Mouse (Mus musculus): ENCODE results near the gene Bcat2.

GRCm38 (mm10) chr7:45555787-45556186 lies 14.2 kb upstream of the Bcat2 start:
- TF ChIP-seq POLR2A (IDR thresholded peaks at IDR 0.05; ENCODE audit: control insufficient read depth, extremely low read depth, insufficient read depth, low read length, poor library complexity) (no peak), CTCF (IDR thresholded peaks at IDR 0.05; ENCODE audit: borderline replicate concordance, control insufficient read depth, extremely low read depth, insufficient read depth, low read length, poor library complexity) (peak; percentile 84)
